Mouse (Mus musculus): ENCODE data around the gene Ireb2. TPM values are rescaled to one million over a fixed set of nuclear protein-coding genes. Genes with fewer than 3 reads are reported as not detected.
A peak's percentile ranks its signal among the peaks of the same experiment; 100 is the strongest.

Ireb2 gene
- polyA plus RNA-seq, 1 experiment from 2014 or later: 49.9 TPM

- no peaks in the 10 kb centered on the region; the same call in 1 of the 2 replicates for H3K4me1 ChIP-seq (ENCODE audit: control insufficient read depth, insufficient read depth, low read length)
- no peaks in the 10 kb centered on the region for H3K27me3 ChIP-seq (ENCODE audit: control insufficient read depth, insufficient read depth, low read length)
- WGBS: 8% methylated on average over 3 of the region's 3 CpGs
- H3K4me2 ChIP-seq (replicated peaks; ENCODE audit: low read depth, low read length): no peak overlapping the region
- no peak overlapping the region for H3K27ac ChIP-seq (ENCODE audit: low read depth, low read length)
- no peaks in the 10 kb centered on the region for H3K9me3 ChIP-seq (ENCODE audit: control insufficient read depth, low read length)
- H3K9ac ChIP-seq (ENCODE audit: low read depth, low read length): no peak overlapping the region
- ATAC-seq (ENCODE audit: low FRiP score, low TSS enrichment): no peak
- no peak overlapping the region for H3K4me3 ChIP-seq (ENCODE audit: low read length)
- H3K36me3 ChIP-seq (ENCODE audit: control insufficient read depth, insufficient read depth, low read length): no peaks in the 10 kb centered on the region
These were observed 6.1 kb upstream of the Ireb2 start for GRCm38 (mm10) chr9:54857474-54857873.

- H3K36me3 ChIP-seq (ENCODE audit: control insufficient read depth, insufficient read depth, low read length): peaks cover 5% of the 10 kb centered on the region
- H3K4me3 ChIP-seq (ENCODE audit: low read length): no peak overlapping the region
- H3K4me2 ChIP-seq (replicated peaks; ENCODE audit: low read depth, low read length): no peak overlapping the region
- no peaks in the 10 kb centered on the region for H3K27me3 ChIP-seq (ENCODE audit: control insufficient read depth, insufficient read depth, low read length)
- no peak overlapping the region for H3K27ac ChIP-seq (ENCODE audit: low read depth, low read length)
- no peak for ATAC-seq (ENCODE audit: low FRiP score, low TSS enrichment)
- 85% methylated on average over 7 of the region's 7 CpGs for WGBS
- H3K4me1 ChIP-seq (ENCODE audit: control insufficient read depth, insufficient read depth, low read length): peaks cover 10% of the 10 kb centered on the region; the same call in 1 of the 2 replicates
- H3K9me3 ChIP-seq (ENCODE audit: control insufficient read depth, low read length): no peaks in the 10 kb centered on the region
- H3K9ac ChIP-seq (ENCODE audit: low read depth, low read length): no peak overlapping the region
These were observed 3.1 kb upstream of the Ireb2 start for GRCm38 (mm10) chr9:54860526-54860925.

GRCm38 (mm10) chr9:54878759-54879158 is 15.2 kb downstream of the Ireb2 start:
- H3K4me2 ChIP-seq (replicated peaks; ENCODE audit: low read depth, low read length): no peak overlapping the region
- H3K27ac ChIP-seq (ENCODE audit: low read depth, low read length): no peak overlapping the region
- no peaks in the 10 kb centered on the region for H3K9me3 ChIP-seq (ENCODE audit: control insufficient read depth, low read length)
- H3K4me3 ChIP-seq (ENCODE audit: low read length): no peak overlapping the region
- H3K4me1 ChIP-seq (ENCODE audit: control insufficient read depth, insufficient read depth, low read length): no peaks in the 10 kb centered on the region
- ATAC-seq (ENCODE audit: low FRiP score, low TSS enrichment): no peak
- no peak overlapping the region for H3K9ac ChIP-seq (ENCODE audit: low read depth, low read length)
- H3K36me3 ChIP-seq (ENCODE audit: control insufficient read depth, insufficient read depth, low read length): peaks cover 49% of the 10 kb centered on the region
- no peaks in the 10 kb centered on the region for H3K27me3 ChIP-seq (ENCODE audit: control insufficient read depth, insufficient read depth, low read length)
- 96% methylated on average over 1 of the region's 1 CpGs for WGBS

- 85% methylated on average over 4 of the region's 4 CpGs for WGBS
- H3K27ac ChIP-seq (ENCODE audit: low read depth, low read length): no peak overlapping the region
- no peak overlapping the region for H3K4me2 ChIP-seq (replicated peaks; ENCODE audit: low read depth, low read length)
- H3K4me1 ChIP-seq (ENCODE audit: control insufficient read depth, insufficient read depth, low read length): no peaks in the 10 kb centered on the region
- H3K4me3 ChIP-seq (ENCODE audit: low read length): no peak overlapping the region
- H3K9me3 ChIP-seq (ENCODE audit: control insufficient read depth, low read length): no peaks in the 10 kb centered on the region
- no peak for ATAC-seq (ENCODE audit: low FRiP score, low TSS enrichment)
- no peak overlapping the region for H3K9ac ChIP-seq (ENCODE audit: low read depth, low read length)
- peaks cover 76% of the 10 kb centered on the region for H3K36me3 ChIP-seq (ENCODE audit: control insufficient read depth, insufficient read depth, low read length)
- H3K27me3 ChIP-seq (ENCODE audit: control insufficient read depth, insufficient read depth, low read length): no peaks in the 10 kb centered on the region
These were observed 28.5 kb downstream of the Ireb2 start for GRCm38 (mm10) chr9:54892111-54892510.

GRCm38 (mm10) chr9:54897097-54897496 is 33.5 kb downstream of the Ireb2 start:
- Histone ChIP-seq H3K27ac (ENCODE audit: low read depth, low read length) (no peak overlapping the region), H3K4me1 (ENCODE audit: control insufficient read depth, insufficient read depth, low read length) (no peaks in the 10 kb centered on the region), H3K27me3 (ENCODE audit: control insufficient read depth, insufficient read depth, low read length) (no peaks in the 10 kb centered on the region), H3K9ac (ENCODE audit: low read depth, low read length) (no peak overlapping the region), H3K4me3 (ENCODE audit: low read length) (no peak overlapping the region), H3K4me2 (replicated peaks; ENCODE audit: low read depth, low read length) (no peak overlapping the region), H3K36me3 (ENCODE audit: control insufficient read depth, insufficient read depth, low read length) (peaks cover 80% of the 10 kb centered on the region), H3K9me3 (ENCODE audit: control insufficient read depth, low read length) (no peaks in the 10 kb centered on the region)
- 86% methylated on average over 3 of the region's 3 CpGs for WGBS
- no peak for ATAC-seq (ENCODE audit: low FRiP score, low TSS enrichment)

- no peak for ATAC-seq (ENCODE audit: low FRiP score, low TSS enrichment)
- Histone ChIP-seq H3K27me3 (ENCODE audit: control insufficient read depth, insufficient read depth, low read length) (no peaks in the 10 kb centered on the region), H3K9me3 (ENCODE audit: control insufficient read depth, low read length) (no peaks in the 10 kb centered on the region), H3K9ac (ENCODE audit: low read depth, low read length) (no peak overlapping the region), H3K4me1 (ENCODE audit: control insufficient read depth, insufficient read depth, low read length) (no peaks in the 10 kb centered on the region), H3K4me2 (replicated peaks; ENCODE audit: low read depth, low read length) (no peak overlapping the region), H3K27ac (ENCODE audit: low read depth, low read length) (no peak overlapping the region), H3K36me3 (ENCODE audit: control insufficient read depth, insufficient read depth, low read length) (peaks cover 68% of the 10 kb centered on the region), H3K4me3 (ENCODE audit: low read length) (no peak overlapping the region)
- WGBS: 90% methylated on average over 5 of the region's 5 CpGs
These were observed 45.9 kb downstream of the Ireb2 start for GRCm38 (mm10) chr9:54909446-54909845.

GRCm38 (mm10) chr9:54915576-54915975 is 52.0 kb downstream of the Ireb2 start:
- peaks cover 10% of the 10 kb centered on the region for H3K36me3 ChIP-seq (ENCODE audit: control insufficient read depth, insufficient read depth, low read length)
- no peak overlapping the region for H3K4me3 ChIP-seq (ENCODE audit: low read length)
- H3K4me1 ChIP-seq (ENCODE audit: control insufficient read depth, insufficient read depth, low read length): no peaks in the 10 kb centered on the region; the same call in 1 of the 2 replicates
- no peak overlapping the region for H3K9ac ChIP-seq (ENCODE audit: low read depth, low read length)
- H3K9me3 ChIP-seq (ENCODE audit: control insufficient read depth, low read length): 0 out of 2 replicates have a peak, but pooled peaks cover 5% of the 10 kb centered on the region
- no peak overlapping the region for H3K27ac ChIP-seq (ENCODE audit: low read depth, low read length)
- ATAC-seq (ENCODE audit: low FRiP score, low TSS enrichment): no peak
- WGBS: 64% methylated on average over 7 of the region's 7 CpGs
- no peak overlapping the region for H3K4me2 ChIP-seq (replicated peaks; ENCODE audit: low read depth, low read length)
- H3K27me3 ChIP-seq (ENCODE audit: control insufficient read depth, insufficient read depth, low read length): no peaks in the 10 kb centered on the region

- WGBS: 75% methylated on average over 8 of the region's 8 CpGs
- Histone ChIP-seq H3K4me2 (replicated peaks; ENCODE audit: low read depth, low read length) (peak overlapping the region; percentile 94; the same call in 1 of the 2 replicates), H3K4me1 (ENCODE audit: control insufficient read depth, insufficient read depth, low read length) (no peaks in the 10 kb centered on the region; the same call in 1 of the 2 replicates), H3K9ac (ENCODE audit: low read depth, low read length) (no peak overlapping the region), H3K27me3 (ENCODE audit: control insufficient read depth, insufficient read depth, low read length) (no peaks in the 10 kb centered on the region), H3K9me3 (ENCODE audit: control insufficient read depth, low read length) (0 out of 2 replicates have a peak, but pooled peaks cover 5% of the 10 kb centered on the region), H3K36me3 (ENCODE audit: control insufficient read depth, insufficient read depth, low read length) (peaks cover 3% of the 10 kb centered on the region; the same call in 1 of the 2 replicates), H3K4me3 (ENCODE audit: low read length) (peak overlapping the region; percentile 73; the same call in 1 of the 2 replicates), H3K27ac (ENCODE audit: low read depth, low read length) (no peak overlapping the region)
- no peak for ATAC-seq (ENCODE audit: low FRiP score, low TSS enrichment)
These were observed 52.8 kb downstream of the Ireb2 start for GRCm38 (mm10) chr9:54916401-54916800.

- H3K9me3 ChIP-seq (ENCODE audit: control insufficient read depth, low read length): 0 out of 2 replicates have a peak, but pooled peaks cover 5% of the 10 kb centered on the region
- under 1% methylated on average over 34 of the region's 34 CpGs for WGBS
- no peaks in the 10 kb centered on the region for H3K36me3 ChIP-seq (ENCODE audit: control insufficient read depth, insufficient read depth, low read length)
- H3K4me1 ChIP-seq (ENCODE audit: control insufficient read depth, insufficient read depth, low read length): no peaks in the 10 kb centered on the region; the same call in 1 of the 2 replicates
- peak within 1 kb of the TSS; percentile 42; the same call in 1 of the 2 replicates for H3K27ac ChIP-seq (ENCODE audit: low read depth, low read length)
- peak within 1 kb of the TSS; percentile 73 for H3K9ac ChIP-seq (ENCODE audit: low read depth, low read length)
- H3K4me2 ChIP-seq (replicated peaks; ENCODE audit: low read depth, low read length): peak within 1 kb of the TSS; percentile 94
- no peaks in the 10 kb centered on the region for H3K27me3 ChIP-seq (ENCODE audit: control insufficient read depth, insufficient read depth, low read length)
- peak; percentile 99 for ATAC-seq (ENCODE audit: low FRiP score, low TSS enrichment)
- H3K4me3 ChIP-seq (ENCODE audit: low read length): peak within 1 kb of the TSS; percentile 73
These were observed 53.6 kb downstream of the Ireb2 start, which contains the start of gene Hykk for GRCm38 (mm10) chr9:54917010-54917677. Gene Hykk (plus strand): TSS chr9:54917283.
